Mouse (Mus musculus) lung, postnatal 0 days (tissue): ENCODE results near the gene Mst1. TPM values are rescaled to one million over a fixed set of nuclear protein-coding genes. Genes with fewer than 3 reads are reported as not detected.

Experiments
- ATAC-seq: fragments of 200-750 bp; cut with Nextera tagmentation; 2 replicates; pipeline ENCODE4 v1.8.0; 2017; ENCODE audit warnings: moderate library complexity
- DNase-seq: peaks from one replicate; pipeline ENCODE4 v3.0.0-alpha.2; 2016; ENCODE audit warnings: low spot score
- H3K27ac ChIP-seq: fragments of 300-500 bp; sonication (generic); 2 replicates; pipeline ENCODE4 v1.5.1; 2014; ENCODE audit warnings: antibody characterized with exemption, mild to moderate bottlenecking, low read length, mixed read lengths
- H3K27me3 ChIP-seq: fragments of 300-500 bp; sonication (generic); replicated peaks from 2 replicates; pipeline ENCODE4 v1.6.1; 2014; ENCODE audit warnings: low read length, mixed read lengths; ENCODE audit not compliant: insufficient read depth
- H3K36me3 ChIP-seq: fragments of 300-500 bp; sonication (generic); 2 replicates; pipeline ENCODE4 v1.6.1; 2014; ENCODE audit warnings: low read length, mixed read lengths; ENCODE audit not compliant: insufficient read depth
- H3K4me1 ChIP-seq: fragments of 300-500 bp; sonication (generic); 2 replicates; pipeline ENCODE4 v1.6.1; 2014; ENCODE audit warnings: antibody characterized with exemption, low read depth, low read length, mixed read lengths; ENCODE audit not compliant: insufficient read depth
- H3K4me2 ChIP-seq: fragments of 300-500 bp; sonication (generic); replicated peaks from 2 replicates; pipeline ENCODE4 v1.6.1; 2014; ENCODE audit warnings: low read depth, mild to moderate bottlenecking, low read length, moderate library complexity, mixed read lengths
- H3K4me3 ChIP-seq: fragments of 300-500 bp; sonication (generic); 2 replicates; pipeline ENCODE4 v1.5.1; 2014; ENCODE audit warnings: low read depth, low read length
- H3K9ac ChIP-seq: fragments of 300-500 bp; sonication (generic); replicated peaks from 2 replicates; pipeline ENCODE4 v1.6.1; 2014; ENCODE audit warnings: low read depth, mild to moderate bottlenecking
- H3K9me3 ChIP-seq: fragments of 300-500 bp; sonication (generic); 2 replicates; pipeline ENCODE4 v1.6.1; 2016; ENCODE audit warnings: low read length, mixed read lengths
- CTCF ChIP-seq: IDR thresholded peaks from 2 replicates; pipeline ENCODE4 v1.5.1; 2016; ENCODE audit warnings: antibody characterized with exemption, mild to moderate bottlenecking
- EP300 ChIP-seq: IDR thresholded peaks from 2 replicates; pipeline ENCODE4 v1.6.1; 2016; ENCODE audit warnings: antibody characterized with exemption, mild to moderate bottlenecking, control low read depth
- WGBS: fragments of 180-500 bp; shearing (Covaris S2); extraction: QIAGEN DNeasy Blood & Tissue Kit; methylation state at CpG from one replicate; pipeline ENCODE4 v1.1.7; 2014; 5-methylcytosine and 5-hydroxymethylcytosine counted together
- polyA plus RNA-seq: library from polyadenylated mRNA; unstranded; fragments of >200 nt; fragmentation: Nextera tagmentation; extraction: Ambion mirVana; gene quantifications from 2 replicates; pipeline ENCODE4 v1.2.1, GENCODE M21; 2015

The Mst1 gene
- polyA plus RNA-seq, 1 experiment from 2014 or later, result 0.62 TPM

DNA sequence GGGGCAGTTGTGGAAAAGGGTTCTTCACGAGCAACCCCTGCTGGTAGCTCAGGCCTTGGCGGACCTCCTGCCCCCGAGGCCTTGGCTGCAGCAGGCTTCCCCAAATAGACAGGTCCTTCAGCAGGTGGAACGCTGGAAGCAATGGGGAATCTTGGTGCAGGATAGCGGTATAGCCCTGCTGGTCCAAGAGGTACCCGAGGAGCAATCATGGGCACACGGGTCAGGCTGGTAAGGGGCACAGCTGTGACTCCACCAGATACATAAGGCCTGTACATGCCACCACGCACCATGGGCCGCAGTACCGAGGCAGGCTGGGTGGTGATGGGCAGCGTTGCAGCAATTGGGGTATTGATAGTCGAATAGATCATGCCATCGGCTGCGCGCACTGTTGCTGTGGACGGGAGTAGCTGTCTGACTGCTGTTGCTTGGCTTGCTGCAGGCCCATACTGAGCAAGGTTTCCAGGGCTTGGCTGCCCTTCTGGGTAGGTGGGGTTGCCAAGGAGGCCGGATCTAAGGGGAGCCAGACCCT, 31.4 kb downstream of the Mst1 start:
- WGBS, result 66% methylated on average over 17 of the region's 17 CpGs
- DNase-seq (no peak), ATAC-seq (no peak)
- H3K4me2 ChIP-seq, result peak overlapping the region; percentile 43
- no peaks in the 10 kb centered on the region for H3K27me3 ChIP-seq
- no peak overlapping the region for H3K27ac ChIP-seq
- no peaks in the 10 kb centered on the region for H3K36me3 ChIP-seq
- no peak overlapping the region for H3K4me3 ChIP-seq
- H3K4me1 ChIP-seq, result peaks cover 7% of the 10 kb centered on the region
- TF ChIP-seq CTCF, result no peak
- no peak for TF ChIP-seq EP300
- no peak overlapping the region for H3K9ac ChIP-seq
- H3K9me3 ChIP-seq, result no peaks in the 10 kb centered on the region

DNA sequence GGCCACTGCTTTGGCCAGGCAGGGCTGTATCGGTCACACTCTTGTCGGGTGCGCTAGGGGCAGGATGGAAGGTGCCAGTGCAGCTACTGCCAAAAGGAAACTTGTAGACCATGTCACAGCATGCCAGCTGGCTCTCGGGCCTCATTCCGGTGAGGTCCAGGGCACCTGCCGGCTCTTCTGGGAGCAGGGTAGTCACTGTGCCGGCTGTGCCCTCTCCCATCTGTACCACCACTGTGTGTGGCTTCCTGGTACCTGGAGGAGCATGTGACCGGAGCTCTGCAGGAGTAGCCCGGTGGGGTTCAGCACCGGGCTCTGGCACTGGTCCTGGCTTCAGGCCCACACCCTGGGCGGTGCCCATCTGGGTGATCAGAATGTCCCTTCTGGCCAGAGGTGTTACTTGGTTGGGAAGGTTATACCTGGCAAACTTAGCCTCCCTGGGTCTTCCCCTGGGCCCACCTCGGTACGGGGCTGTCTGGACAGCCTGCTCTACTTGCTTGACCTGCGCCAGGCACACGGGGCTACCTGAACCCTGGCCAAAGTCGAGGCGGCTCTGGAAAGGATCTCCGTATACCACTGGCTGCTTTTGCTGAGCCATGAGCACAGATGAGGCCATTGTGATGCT, 32.6 kb downstream of the Mst1 start:
- H3K27ac ChIP-seq, result no peak overlapping the region
- no peaks in the 10 kb centered on the region for H3K27me3 ChIP-seq
- H3K4me1 ChIP-seq, result peaks cover 7% of the 10 kb centered on the region
- 94% methylated on average over 18 of the region's 18 CpGs for WGBS
- no peak for ATAC-seq
- TF ChIP-seq EP300, result no peak
- no peak for TF ChIP-seq CTCF
- no peak overlapping the region for H3K4me2 ChIP-seq
- no peak for DNase-seq
- H3K36me3 ChIP-seq, result no peaks in the 10 kb centered on the region
- H3K9ac ChIP-seq, result no peak overlapping the region
- H3K4me3 ChIP-seq, result no peak overlapping the region
- no peaks in the 10 kb centered on the region for H3K9me3 ChIP-seq

DNA sequence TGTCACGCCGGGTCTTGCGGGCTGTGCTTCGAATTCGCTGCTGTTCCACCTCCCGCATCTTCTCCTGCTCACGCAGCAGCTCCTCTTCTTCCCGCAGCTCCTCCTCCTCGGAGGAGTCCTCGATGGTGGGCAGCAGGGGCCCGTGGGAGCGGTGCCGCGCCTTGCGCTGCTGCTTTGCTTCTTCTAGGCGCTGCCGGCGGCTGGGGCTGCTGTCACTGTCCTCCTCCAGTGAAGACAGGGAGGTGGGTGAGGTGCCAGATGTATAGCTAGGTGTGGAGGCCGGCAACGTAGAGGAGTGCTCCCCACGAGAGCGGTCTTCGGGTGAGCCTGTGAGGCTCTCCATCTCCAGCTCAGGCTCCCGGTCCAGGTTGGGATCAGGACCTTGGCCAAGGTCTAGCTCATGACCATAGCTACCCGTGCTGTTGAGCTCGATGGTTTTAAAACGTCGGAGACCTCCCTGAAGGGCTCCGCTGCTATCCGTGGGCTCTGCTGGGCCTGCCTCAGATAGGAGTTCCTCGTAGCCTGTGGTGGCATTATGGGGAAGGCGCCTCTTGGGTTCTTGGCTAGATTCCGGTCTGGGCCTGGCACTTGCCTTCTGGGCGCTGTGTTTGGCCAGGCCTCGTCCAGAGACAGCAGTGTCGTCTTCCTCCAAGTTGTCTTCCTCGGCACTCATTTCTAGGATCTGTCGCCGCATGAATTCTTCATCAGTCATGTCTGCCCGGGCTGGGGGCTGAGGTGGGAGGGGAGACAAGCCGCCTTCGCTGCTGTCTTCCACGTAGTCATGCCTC, 35.2 kb downstream of the Mst1 start:
- H3K9ac ChIP-seq, result no peak overlapping the region
- H3K36me3 ChIP-seq, result no peaks in the 10 kb centered on the region
- H3K4me3 ChIP-seq, result no peak overlapping the region
- no peak for DNase-seq
- no peak overlapping the region for H3K27ac ChIP-seq
- no peak for TF ChIP-seq EP300
- TF ChIP-seq CTCF, result no peak
- H3K27me3 ChIP-seq, result no peaks in the 10 kb centered on the region
- no peak for ATAC-seq
- H3K4me2 ChIP-seq, result no peak overlapping the region
- H3K9me3 ChIP-seq, result no peaks in the 10 kb centered on the region
- peaks cover 9% of the 10 kb centered on the region for H3K4me1 ChIP-seq
- WGBS, result 61% methylated on average over 40 of the region's 43 CpGs

DNA sequence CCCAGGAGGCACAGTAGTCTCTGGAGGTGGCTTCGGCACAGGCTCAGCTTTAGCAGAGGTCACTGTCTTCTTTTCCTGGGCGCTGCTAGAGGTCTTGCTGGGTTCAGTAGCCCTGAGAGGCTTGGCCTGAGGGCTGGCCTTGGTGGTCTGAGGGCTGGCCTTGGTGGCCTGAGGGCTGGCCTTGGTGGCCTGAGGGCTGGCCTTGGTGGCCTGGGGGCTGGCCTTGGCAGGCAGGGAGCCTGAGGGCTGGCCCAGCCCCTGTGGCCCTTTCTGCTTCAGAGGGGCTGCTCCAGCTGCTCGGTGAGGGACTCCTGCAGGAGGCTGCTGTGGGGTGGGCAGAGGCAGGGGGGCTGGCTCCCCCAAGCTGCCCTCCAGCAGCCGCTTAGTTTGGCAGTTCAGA, 36.9 kb downstream of the Mst1 start:
- Histone ChIP-seq H3K36me3 (no peaks in the 10 kb centered on the region), H3K4me2 (no peak overlapping the region), H3K27ac (no peak overlapping the region), H3K4me3 (no peak overlapping the region), H3K4me1 (peaks cover 3% of the 10 kb centered on the region; the same call in 1 of the 2 replicates), H3K27me3 (no peaks in the 10 kb centered on the region), H3K9me3 (no peaks in the 10 kb centered on the region), H3K9ac (no peak overlapping the region)
- ATAC-seq (no peak), DNase-seq (no peak)
- TF ChIP-seq CTCF (no peak), EP300 (no peak)
- WGBS, result 59% methylated on average over 4 of the region's 4 CpGs

DNA sequence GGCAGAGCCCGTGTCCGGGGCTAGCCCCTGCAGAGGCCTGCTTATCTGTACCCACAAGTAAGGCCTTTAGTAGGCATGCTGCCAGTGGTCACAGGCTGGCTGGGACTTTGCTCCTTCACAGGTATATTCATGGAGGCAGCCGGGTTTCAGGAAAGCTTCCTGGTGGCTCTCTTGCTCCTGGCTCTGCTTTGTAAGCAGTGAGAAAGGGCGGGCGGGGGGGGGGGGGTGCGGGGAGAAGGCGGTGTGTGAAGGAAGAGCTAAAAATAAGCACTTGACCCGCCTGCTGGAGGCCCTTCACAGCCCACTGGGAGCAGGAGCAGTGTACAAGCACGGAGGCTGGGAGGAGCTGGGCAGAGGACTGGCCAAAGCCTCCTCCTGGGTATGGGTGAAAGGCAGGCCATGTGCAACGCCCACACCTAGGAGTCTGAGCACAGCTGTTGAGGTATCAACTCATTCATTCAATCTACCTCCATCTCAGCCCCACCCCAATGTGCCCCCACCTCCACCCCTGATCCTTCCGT, 39.7 kb downstream of the Mst1 start:
- no peak for TF ChIP-seq CTCF
- no peak for TF ChIP-seq EP300
- peak; percentile 96 for ATAC-seq
- Histone ChIP-seq H3K27me3 (no peaks in the 10 kb centered on the region), H3K27ac (no peak overlapping the region), H3K36me3 (no peaks in the 10 kb centered on the region), H3K4me2 (no peak overlapping the region), H3K4me3 (no peak overlapping the region), H3K9ac (no peak overlapping the region), H3K4me1 (peaks cover 3% of the 10 kb centered on the region; the same call in 1 of the 2 replicates), H3K9me3 (no peaks in the 10 kb centered on the region)
- WGBS, result 18% methylated on average over 11 of the region's 11 CpGs
- DNase-seq, result peak; percentile 90

DNA sequence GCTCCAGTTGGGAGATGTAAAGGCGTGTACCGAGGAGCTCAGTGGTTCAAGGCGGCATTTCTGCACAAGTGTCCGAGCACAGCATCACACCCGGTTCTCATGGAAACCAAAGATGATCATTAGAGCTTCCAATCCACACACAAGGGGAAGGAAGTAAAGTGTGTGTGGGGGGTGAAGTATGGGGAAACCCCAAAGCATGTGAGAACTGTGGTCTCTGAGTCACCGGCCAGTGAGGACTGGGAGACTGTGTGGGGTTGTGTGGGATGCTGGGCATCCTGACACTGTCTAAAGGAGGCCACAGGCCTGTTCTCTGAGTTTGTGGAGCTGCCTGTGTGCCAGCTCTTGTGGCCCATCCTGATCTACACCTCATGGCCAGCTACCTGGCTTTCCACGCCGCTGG, 40.4 kb downstream of the Mst1 start:
- no peak for DNase-seq
- no peak overlapping the region for H3K4me3 ChIP-seq
- no peak for TF ChIP-seq CTCF
- no peaks in the 10 kb centered on the region for H3K27me3 ChIP-seq
- no peaks in the 10 kb centered on the region for H3K36me3 ChIP-seq
- H3K4me1 ChIP-seq, result peaks cover 3% of the 10 kb centered on the region; the same call in 1 of the 2 replicates
- H3K9ac ChIP-seq, result no peak overlapping the region
- 0 out of 2 replicates have a peak, but pooled peaks have one; percentile 14 for ATAC-seq
- H3K27ac ChIP-seq, result no peak overlapping the region
- WGBS, result 84% methylated on average over 8 of the region's 8 CpGs
- H3K4me2 ChIP-seq, result no peak overlapping the region
- H3K9me3 ChIP-seq, result no peaks in the 10 kb centered on the region
